Mouse (Mus musculus): ENCODE results near the gene Ppp2r1b. TPM values are rescaled to one million over a fixed set of nuclear protein-coding genes. Genes with fewer than 3 reads are reported as not detected.
"Not testable (repeated sequence)": the region's sequence is repeated elsewhere in the genome, so short reads cannot be mapped to it uniquely, and the experiment has no call there.

The Ppp2r1b gene
- total RNA-seq (2021): 1 to 10 TPM; 5.5 to 5.8 TPM
- long read RNA-seq, experiment 1, transcript Ppp2r1b-202 (15 exons, 3,430 nt): major isoform, 9 of 9 reads
- long read RNA-seq, experiment 1, partial matches to known transcripts: 0 of 9 reads
- long read RNA-seq, experiment 1, other reads (novel, unspliced or antisense): 0 of 9 reads
- long read RNA-seq, experiment 2, partial matches to known transcripts: 0 of 4 reads
- long read RNA-seq, experiment 2, other reads (novel, unspliced or antisense): 1 of 4 reads

DNA sequence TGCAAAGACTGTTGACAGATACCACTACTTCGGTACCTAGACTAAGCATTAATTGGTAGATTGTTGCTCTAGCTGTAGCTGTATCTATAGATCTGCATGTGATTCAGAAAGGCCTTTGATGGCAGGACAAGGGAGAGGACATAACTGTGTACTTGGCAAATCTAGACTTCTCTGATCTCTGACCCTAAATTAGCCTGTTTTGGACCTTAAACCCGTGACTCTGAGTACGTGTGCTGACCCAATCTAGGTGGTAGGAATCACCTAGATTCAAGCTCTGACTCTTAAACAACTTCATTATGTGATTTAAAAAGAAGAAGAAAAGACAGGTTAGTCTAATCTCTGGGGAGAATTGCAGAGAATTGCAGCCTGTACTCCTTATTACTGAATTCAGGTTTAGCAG, at the start of gene Ppp2r1b:
Gene Ppp2r1b (plus strand): TSS at position 221 of the 400 bp plus-strand sequence.
- intact Hi-C loops (cut with DNase I; ENCODE audit: low total_unique reads): loop anchor here (2.0 kb wide), 1 partner anchor 40 kb away; no protein-coding TSS in a partner anchor
- no peak for DNase-seq

- intact Hi-C loops (cut with DNase I; ENCODE audit: low total_unique reads): loop anchor here (10.0 kb wide), 1 partner anchor 358 kb away; no protein-coding TSS in a partner anchor
- DNase-seq: no peak
These were observed 48.3 kb upstream of the Ppp2r1b start for GRCm38 (mm10) chr9:50796776-50797175.

DNA sequence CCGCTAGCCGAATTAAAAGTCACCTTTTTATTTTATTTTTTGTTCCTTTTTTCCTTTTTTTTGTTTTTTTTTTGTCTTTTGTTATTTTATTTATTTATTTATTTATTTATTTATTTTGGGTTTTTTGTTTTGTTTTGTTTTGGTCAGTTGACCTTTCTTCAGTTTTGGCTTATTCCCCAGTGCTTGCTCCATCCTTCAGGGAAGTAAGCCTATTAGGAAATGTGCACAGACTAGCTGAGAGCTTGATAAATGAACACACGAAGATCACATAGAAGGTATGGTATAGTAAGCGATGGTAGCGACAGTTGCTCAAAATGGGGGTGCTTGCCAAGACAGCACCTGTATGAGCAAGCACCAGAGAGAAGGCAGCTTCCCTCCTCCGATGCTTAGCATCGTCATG, 47.5 kb upstream of the Ppp2r1b start:
- DNase-seq: no peak
- intact Hi-C loops (cut with DNase I; ENCODE audit: low total_unique reads): loop anchor here (10.0 kb wide), 1 partner anchor 357 kb away; no protein-coding TSS in a partner anchor

DNA sequence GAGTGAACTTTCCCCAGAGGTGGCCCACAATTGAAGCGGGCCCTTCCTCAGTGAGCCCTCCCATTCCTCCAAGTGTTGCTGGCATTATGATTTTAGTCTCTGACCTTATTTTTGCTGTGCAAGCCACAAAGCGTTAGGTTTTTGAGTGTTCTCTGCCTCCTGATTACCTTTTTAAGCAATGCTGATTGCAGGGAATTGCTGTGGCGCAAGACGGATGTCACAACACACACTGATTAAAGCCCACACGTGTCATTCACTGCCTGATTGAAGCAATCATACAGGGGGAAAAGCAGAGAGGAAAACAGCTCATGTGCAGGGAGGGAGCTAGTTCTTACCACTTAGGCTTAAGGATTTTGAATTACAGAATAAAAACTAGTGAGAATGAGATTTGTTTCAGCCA, 46.7 kb upstream of the Ppp2r1b start:
- intact Hi-C loops (cut with DNase I; ENCODE audit: low total_unique reads): loop anchor here (10.0 kb wide), 1 partner anchor 356 kb away; no protein-coding TSS in a partner anchor
- no peak for DNase-seq

GRCm38 (mm10) chr9:50800985-50801384, 44.1 kb upstream of the Ppp2r1b start:
- DNase-seq: peak; percentile 27
- intact Hi-C loops (cut with DNase I; ENCODE audit: low total_unique reads): no loop called here

GRCm38 (mm10) chr9:50803055-50803671, 41.9 kb upstream of the Ppp2r1b start:
- intact Hi-C loops (cut with DNase I; ENCODE audit: low total_unique reads): no loop called here
- DNase-seq: no peak

- DNase-seq: no peak
- intact Hi-C loops (cut with DNase I; ENCODE audit: low total_unique reads): no loop called here
These were observed 36.6 kb upstream of the Ppp2r1b start for GRCm38 (mm10) chr9:50808471-50808870.

DNA sequence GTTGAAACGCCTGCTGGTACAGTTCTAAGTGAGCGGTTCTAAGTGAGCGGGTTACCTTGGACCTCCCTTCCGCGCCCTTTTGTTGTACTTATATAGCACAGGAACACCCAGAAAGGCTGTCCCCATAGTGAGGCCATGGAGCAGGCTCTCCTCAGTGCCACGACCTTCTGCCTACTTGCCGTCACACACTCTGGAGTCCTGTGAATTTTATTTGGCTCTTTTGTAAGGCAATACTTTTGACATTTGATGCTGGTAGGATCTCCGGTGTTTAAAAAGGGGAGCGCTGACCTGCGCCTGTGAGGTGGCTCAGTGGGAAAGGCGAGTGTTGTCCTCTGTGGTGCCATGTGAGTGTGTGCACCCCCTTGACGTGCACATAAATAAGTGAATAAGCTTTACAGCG, 36.0 kb upstream of the Ppp2r1b start:
- intact Hi-C loops (cut with DNase I; ENCODE audit: low total_unique reads): no loop called here
- DNase-seq: no peak

GRCm38 (mm10) chr9:50811187-50811586, 33.9 kb upstream of the Ppp2r1b start:
- no peak for DNase-seq
- intact Hi-C loops (cut with DNase I; ENCODE audit: low total_unique reads): no loop called here

DNA sequence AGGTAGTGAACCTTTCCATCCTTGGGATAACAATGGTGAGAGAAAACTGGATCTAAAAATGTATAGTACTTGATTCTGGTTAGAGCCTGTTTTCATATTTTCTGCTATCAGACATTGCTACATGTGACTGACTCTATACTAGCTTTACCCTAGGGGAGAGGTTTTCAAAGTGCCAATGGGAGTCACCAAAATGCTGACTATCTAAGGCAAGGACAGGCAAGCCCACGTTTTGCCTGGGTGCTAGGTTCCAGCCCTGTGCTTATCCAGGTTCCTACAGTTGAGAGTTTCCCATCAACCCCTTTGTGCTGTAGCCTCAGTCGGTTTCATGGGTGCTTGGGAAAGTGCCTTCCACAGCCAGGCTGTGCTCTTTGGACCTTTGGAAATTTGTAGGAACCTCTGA, 33.4 kb upstream of the Ppp2r1b start:
- intact Hi-C loops (cut with DNase I; ENCODE audit: low total_unique reads): no loop called here
- no peak for DNase-seq

DNA sequence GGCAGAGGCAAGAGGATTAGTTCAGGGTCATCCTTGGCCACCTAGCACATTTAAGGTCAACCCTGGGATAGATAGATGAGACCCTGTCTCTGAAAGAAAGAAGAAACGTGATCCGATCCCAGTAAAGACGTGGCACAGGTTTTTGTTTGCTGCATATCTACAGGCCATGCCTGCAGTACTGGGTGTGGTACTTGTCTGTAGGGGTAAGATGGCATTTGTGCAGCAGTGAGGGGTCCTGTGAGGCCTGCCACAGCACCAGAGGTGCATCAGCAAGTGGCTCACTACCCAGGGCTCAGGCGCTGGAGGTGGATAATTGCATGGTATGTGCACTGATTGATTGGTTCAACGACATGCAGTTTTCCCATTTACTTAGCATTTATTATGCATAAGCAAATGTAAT, 31.3 kb upstream of the Ppp2r1b start:
- intact Hi-C loops (cut with DNase I; ENCODE audit: low total_unique reads): no loop called here
- no peak for DNase-seq

GRCm38 (mm10) chr9:50815666-50816065, 29.4 kb upstream of the Ppp2r1b start:
- intact Hi-C loops (cut with DNase I; ENCODE audit: low total_unique reads): no loop called here
- no peak for DNase-seq

- intact Hi-C loops (cut with DNase I; ENCODE audit: low total_unique reads): no loop called here
- no peak for DNase-seq
These were observed 28.6 kb upstream of the Ppp2r1b start for GRCm38 (mm10) chr9:50816512-50816911.

- intact Hi-C loops (cut with DNase I; ENCODE audit: low total_unique reads): no loop called here
These were observed 27.1 kb upstream of the Ppp2r1b start for GRCm38 (mm10) chr9:50818050-50818449.

GRCm38 (mm10) chr9:50819716-50820115, 25.4 kb upstream of the Ppp2r1b start:
- DNase-seq: no peak
- intact Hi-C loops (cut with DNase I; ENCODE audit: low total_unique reads): no loop called here

More at GRCm38 (mm10) chr9:50818050-50818449, 27.1 kb upstream of the Ppp2r1b start:
- no peak for DNase-seq

GRCm38 (mm10) chr9:50821651-50822050, 23.4 kb upstream of the Ppp2r1b start:
- intact Hi-C loops (cut with DNase I; ENCODE audit: low total_unique reads): no loop called here
- DNase-seq: no peak

DNA sequence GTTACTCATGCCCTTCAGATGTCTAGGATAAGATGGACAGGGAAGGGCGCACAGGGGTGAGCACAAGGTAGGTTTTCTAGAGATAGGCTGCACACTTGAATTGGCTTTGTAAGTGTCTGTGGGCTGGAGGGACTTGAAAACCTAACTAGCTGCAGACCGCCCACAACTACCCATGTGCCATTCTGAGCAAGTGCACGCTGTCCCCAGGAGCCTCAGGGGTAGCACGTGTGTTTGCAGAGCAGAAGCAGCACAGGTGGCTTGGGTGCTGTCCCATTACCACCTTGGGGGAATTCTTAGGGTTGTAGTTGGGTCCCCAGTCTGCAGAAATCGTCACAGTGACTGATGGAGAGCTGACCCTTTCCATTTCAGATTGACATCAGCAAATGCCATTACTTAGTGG, 22.9 kb upstream of the Ppp2r1b start:
- DNase-seq: no peak
- intact Hi-C loops (cut with DNase I; ENCODE audit: low total_unique reads): no loop called here

DNA sequence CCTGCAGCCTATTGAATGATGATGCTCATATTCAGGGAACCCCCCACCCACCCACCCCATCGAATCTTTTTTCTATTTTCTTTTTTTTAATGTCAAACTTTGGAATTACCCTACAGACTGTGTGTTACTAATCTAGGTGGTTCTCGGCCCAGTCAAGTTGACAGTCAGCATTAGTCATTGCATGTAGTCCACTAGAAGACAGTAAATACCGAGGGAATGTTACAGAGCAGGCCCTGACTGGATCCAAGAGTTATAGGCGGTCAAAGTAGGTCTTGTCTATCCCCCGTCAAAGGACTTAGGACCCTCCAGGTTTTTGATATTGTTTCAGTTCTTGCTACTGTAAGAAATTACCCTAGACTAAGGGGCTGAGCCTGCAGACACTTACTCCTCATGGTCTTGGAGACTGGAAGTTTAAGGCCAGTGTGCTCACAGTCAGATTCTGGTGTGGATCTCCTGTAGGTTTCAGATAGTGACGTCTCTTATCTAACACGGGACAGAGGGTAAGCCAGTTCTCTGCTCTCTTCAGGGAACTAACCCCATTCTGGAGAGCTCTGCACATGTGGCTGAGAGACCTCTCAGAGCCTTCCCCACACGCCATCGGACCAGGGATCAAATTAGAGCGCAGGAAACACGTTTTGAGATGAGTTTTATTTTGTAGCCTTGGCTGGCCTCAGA, 21.2 kb upstream of the Ppp2r1b start:
- DNase-seq: no peak
- intact Hi-C loops (cut with DNase I; ENCODE audit: low total_unique reads): no loop called here

DNA sequence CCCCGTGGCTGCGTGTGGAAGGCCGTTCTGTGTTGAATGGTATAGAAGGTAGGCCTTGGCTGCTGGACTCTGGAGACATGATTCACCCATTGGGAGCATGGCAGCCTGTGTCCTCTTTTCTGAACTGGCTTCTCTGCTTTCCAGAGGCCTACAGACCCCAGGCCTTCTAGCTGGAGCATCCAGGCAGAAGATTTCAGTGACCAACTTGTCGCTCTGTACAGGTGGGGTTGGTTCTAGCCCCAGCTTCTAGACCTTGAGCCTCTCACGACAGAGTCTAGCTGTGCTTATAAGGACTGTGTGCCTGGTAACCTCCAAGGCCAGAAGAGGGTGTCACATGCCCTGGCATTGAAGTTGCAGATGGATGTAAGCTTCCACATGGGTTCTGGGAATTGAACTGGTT, 13.6 kb upstream of the Ppp2r1b start:
- intact Hi-C loops (cut with DNase I; ENCODE audit: low total_unique reads): no loop called here
- no peak for DNase-seq

- intact Hi-C loops (cut with DNase I; ENCODE audit: low total_unique reads): no loop called here
- DNase-seq: no peak
These were observed 12.9 kb upstream of the Ppp2r1b start for GRCm38 (mm10) chr9:50832162-50832561.

DNA sequence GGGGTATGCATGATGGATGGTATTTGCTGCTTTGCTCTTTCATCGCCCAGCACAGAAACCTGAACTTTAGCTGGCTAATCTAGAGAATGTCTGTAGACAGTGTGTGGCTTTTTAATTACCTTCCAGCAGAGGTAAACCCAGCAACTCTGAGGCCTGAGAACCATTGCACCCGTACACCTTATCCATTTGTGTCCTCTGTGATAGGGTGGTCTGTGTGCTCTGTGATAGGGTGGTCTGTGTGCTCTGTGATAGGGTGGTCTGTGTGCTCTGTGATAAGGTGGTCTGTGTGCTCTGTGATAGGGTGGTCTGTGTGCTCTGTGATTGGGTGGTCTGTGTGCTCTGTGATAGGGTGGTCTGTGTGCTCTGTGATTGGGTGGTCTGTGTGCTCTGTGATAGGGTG, 12.5 kb upstream of the Ppp2r1b start:
- intact Hi-C loops (cut with DNase I; ENCODE audit: low total_unique reads); DNase-seq: not testable (repeated sequence)

Data from gastrocnemius, postnatal 14 days (tissue).